Mouse (Mus musculus): ENCODE measurements around the gene Olfr1369-ps1. TPM values are rescaled to one million over a fixed set of nuclear protein-coding genes. Genes with fewer than 3 reads are reported as not detected.

Olfr1369-ps1 gene
- total RNA-seq, 1 experiment: 0.22 TPM

DNA sequence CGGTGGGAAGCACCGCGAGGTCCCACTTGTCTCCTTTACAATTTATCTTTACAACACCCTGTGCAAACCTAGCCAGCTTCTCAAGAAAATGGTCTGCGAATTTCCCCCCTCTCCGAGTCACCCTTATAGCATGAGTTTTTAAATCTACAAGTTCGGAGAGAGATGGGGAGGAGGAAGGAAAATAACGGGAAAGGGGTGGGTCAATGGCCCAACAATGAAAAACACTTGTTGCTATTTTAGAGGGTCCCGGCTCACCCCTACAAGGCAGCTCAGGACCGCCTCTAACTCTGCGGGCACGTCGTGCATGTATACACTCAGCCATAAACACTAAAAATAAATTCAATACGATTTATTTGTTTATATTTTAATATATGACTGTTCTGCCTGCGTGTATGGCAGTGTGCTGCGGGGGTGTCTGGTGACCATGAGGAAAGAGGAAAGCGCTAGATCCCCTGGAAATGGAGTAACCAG lies 48.8 kb downstream of the Olfr1369-ps1 start:
- in situ Hi-C loops (cut with MboI; ENCODE audit: low sequenced_read_pairs in 2 of 2, unreplicated experiment in 2 of 2): loop anchor here in 1 of 2 experiments (10.0 to 25.0 kb wide), 3 partner anchors 75 to 765 kb away; partner anchors contain the start of genes Hist1h2ai, Hist1h2bl, Hist1h2bm and Hist1h3h
- DNase-seq (ENCODE audit: low read depth, low spot score): no peak

GRCm38 (mm10) chr13:21160657-21161590 lies 49.6 kb downstream of the Olfr1369-ps1 start:
- in situ Hi-C loops (cut with MboI; ENCODE audit: low sequenced_read_pairs in 2 of 2, unreplicated experiment in 2 of 2): loop anchor here in 1 of 2 experiments (10.0 to 25.0 kb wide), 3 partner anchors 74 to 764 kb away; partner anchors contain the start of genes Hist1h2ai, Hist1h2bl, Hist1h2bm and Hist1h3h
- Histone ChIP-seq H3K9me3 (ENCODE audit: control insufficient read depth, insufficient read depth, low read depth, low read length) (no peaks in the 10 kb centered on the region), H3K27ac (ENCODE audit: insufficient read depth, low read depth, low read length, poor library complexity, severe bottlenecking) (no peak overlapping the region), H3K4me3 (ENCODE audit: insufficient read depth in 1 of 2, low read depth in 1 of 2, low read length in 2 of 2, poor library complexity in 1 of 2, severe bottlenecking in 1 of 2) (peak overlapping the region; percentile 76 to 78), H3K4me1 (ENCODE audit: control insufficient read depth in 2 of 2, insufficient read depth in 2 of 2, low read length in 2 of 2, poor library complexity in 1 of 2) (peaks cover 0 to 4% of the 10 kb centered on the region in 2 experiments; a peak in 2 of 4 replicates), H3K36me3 (ENCODE audit: control insufficient read depth, insufficient read depth, low read length, poor library complexity, severe bottlenecking) (no peaks in the 10 kb centered on the region), H3K9ac (ENCODE audit: insufficient read depth, low read depth, low read length, poor library complexity, severe bottlenecking) (no peak overlapping the region)
- no peak for TF ChIP-seq HCFC1 (IDR thresholded peaks at IDR 0.05; ENCODE audit: borderline replicate concordance, insufficient read depth, low read length)
- TF ChIP-seq ZNF384 (IDR thresholded peaks at IDR 0.05; ENCODE audit: low read depth, low read length): peak; percentile 54
- no peak for TF ChIP-seq CHD2 (IDR thresholded peaks at IDR 0.05; ENCODE audit: low read depth, low read length)
- peak; percentile 90 for TF ChIP-seq MAFK (IDR thresholded peaks at IDR 0.05; ENCODE audit: insufficient read depth, low read depth, low read length)
- no peak for DNase-seq (ENCODE audit: low read depth, low spot score)

More for the DNA sequence above, 48.8 kb downstream of the Olfr1369-ps1 start:
- no peaks in the 10 kb centered on the region for H3K9me3 ChIP-seq (ENCODE audit: control insufficient read depth, insufficient read depth, low read depth, low read length)
- no peak for TF ChIP-seq ZC3H11A (IDR thresholded peaks at IDR 0.05; ENCODE audit: borderline replicate concordance, low read depth, low read length)
- no peak for TF ChIP-seq MAFK (IDR thresholded peaks at IDR 0.05; ENCODE audit: insufficient read depth, low read depth, low read length)
- no peak for TF ChIP-seq HCFC1 (IDR thresholded peaks at IDR 0.05; ENCODE audit: borderline replicate concordance, insufficient read depth, low read length)
- no peak for TF ChIP-seq CHD2 (IDR thresholded peaks at IDR 0.05; ENCODE audit: low read depth, low read length)
- no peak for TF ChIP-seq ZNF384 (IDR thresholded peaks at IDR 0.05; ENCODE audit: low read depth, low read length)
- H3K4me3 ChIP-seq (ENCODE audit: insufficient read depth in 1 of 2, low read depth in 1 of 2, low read length in 2 of 2, poor library complexity in 1 of 2, severe bottlenecking in 1 of 2): peak overlapping the region; percentile 47 to 52
- no peak overlapping the region for H3K27ac ChIP-seq (ENCODE audit: insufficient read depth, low read depth, low read length, poor library complexity, severe bottlenecking)
- peaks cover 0 to 4% of the 10 kb centered on the region in 2 experiments; a peak in 2 of 4 replicates for H3K4me1 ChIP-seq (ENCODE audit: control insufficient read depth in 2 of 2, insufficient read depth in 2 of 2, low read length in 2 of 2, poor library complexity in 1 of 2)
- H3K9ac ChIP-seq (ENCODE audit: insufficient read depth, low read depth, low read length, poor library complexity, severe bottlenecking): peak overlapping the region; percentile 37; the same call in 1 of the 2 replicates
- H3K36me3 ChIP-seq (ENCODE audit: control insufficient read depth, insufficient read depth, low read length, poor library complexity, severe bottlenecking): no peaks in the 10 kb centered on the region

GRCm38 (mm10) chr13:21161591-21161990 lies 50.3 kb downstream of the Olfr1369-ps1 start:
- in situ Hi-C loops (cut with MboI; ENCODE audit: low sequenced_read_pairs in 2 of 2, unreplicated experiment in 2 of 2): loop anchor here in 1 of 2 experiments (10.0 to 25.0 kb wide), 3 partner anchors 73 to 763 kb away; partner anchors contain the start of genes Hist1h2ai, Hist1h2bl, Hist1h2bm and Hist1h3h
- no peak overlapping the region for H3K27ac ChIP-seq (ENCODE audit: insufficient read depth, low read depth, low read length, poor library complexity, severe bottlenecking)
- H3K9me3 ChIP-seq (ENCODE audit: control insufficient read depth, insufficient read depth, low read depth, low read length): no peaks in the 10 kb centered on the region
- TF ChIP-seq MAFK (IDR thresholded peaks at IDR 0.05; ENCODE audit: insufficient read depth, low read depth, low read length) (no peak), CHD2 (IDR thresholded peaks at IDR 0.05; ENCODE audit: low read depth, low read length) (no peak), ZC3H11A (IDR thresholded peaks at IDR 0.05; ENCODE audit: borderline replicate concordance, low read depth, low read length) (no peak), ZNF384 (IDR thresholded peaks at IDR 0.05; ENCODE audit: low read depth, low read length) (no peak), HCFC1 (IDR thresholded peaks at IDR 0.05; ENCODE audit: borderline replicate concordance, insufficient read depth, low read length) (no peak)
- no peak for DNase-seq (ENCODE audit: low read depth, low spot score)
- no peak overlapping the region for H3K9ac ChIP-seq (ENCODE audit: insufficient read depth, low read depth, low read length, poor library complexity, severe bottlenecking)
- no peaks in the 10 kb centered on the region for H3K36me3 ChIP-seq (ENCODE audit: control insufficient read depth, insufficient read depth, low read length, poor library complexity, severe bottlenecking)
- H3K4me3 ChIP-seq (ENCODE audit: insufficient read depth in 1 of 2, low read depth in 1 of 2, low read length in 2 of 2, poor library complexity in 1 of 2, severe bottlenecking in 1 of 2): peak overlapping the region in 1 of 2 experiments; percentile 62; a peak in 3 of 4 replicates
- H3K4me1 ChIP-seq (ENCODE audit: control insufficient read depth in 2 of 2, insufficient read depth in 2 of 2, low read length in 2 of 2, poor library complexity in 1 of 2): peaks cover 0 to 4% of the 10 kb centered on the region in 2 experiments; a peak in 2 of 4 replicates

- peaks cover 0 to 4% of the 10 kb centered on the region in 2 experiments; a peak in 2 of 4 replicates for H3K4me1 ChIP-seq (ENCODE audit: control insufficient read depth in 2 of 2, insufficient read depth in 2 of 2, low read length in 2 of 2, poor library complexity in 1 of 2)
- H3K9ac ChIP-seq (ENCODE audit: insufficient read depth, low read depth, low read length, poor library complexity, severe bottlenecking): no peak overlapping the region
- H3K27ac ChIP-seq (ENCODE audit: insufficient read depth, low read depth, low read length, poor library complexity, severe bottlenecking): no peak overlapping the region
- H3K4me3 ChIP-seq (ENCODE audit: insufficient read depth in 1 of 2, low read depth in 1 of 2, low read length in 2 of 2, poor library complexity in 1 of 2, severe bottlenecking in 1 of 2): no peak overlapping the region
- H3K9me3 ChIP-seq (ENCODE audit: control insufficient read depth, insufficient read depth, low read depth, low read length): no peaks in the 10 kb centered on the region
- H3K36me3 ChIP-seq (ENCODE audit: control insufficient read depth, insufficient read depth, low read length, poor library complexity, severe bottlenecking): no peaks in the 10 kb centered on the region
- no peak for DNase-seq (ENCODE audit: low read depth, low spot score)
- no peak for TF ChIP-seq CHD2 (IDR thresholded peaks at IDR 0.05; ENCODE audit: low read depth, low read length)
- in situ Hi-C loops (cut with MboI; ENCODE audit: low sequenced_read_pairs in 2 of 2, unreplicated experiment in 2 of 2): loop anchor here in 1 of 2 experiments (10.0 to 25.0 kb wide), 3 partner anchors 72 to 762 kb away; partner anchors contain the start of genes Hist1h2ai, Hist1h2bl, Hist1h2bm and Hist1h3h
These were observed 51.3 kb downstream of the Olfr1369-ps1 start for GRCm38 (mm10) chr13:21162591-21162990.

All from ES-E14 (cell line).